Mouse (Mus musculus): ENCODE measurements around the gene Rhov.

Gene Rhov

DNA sequence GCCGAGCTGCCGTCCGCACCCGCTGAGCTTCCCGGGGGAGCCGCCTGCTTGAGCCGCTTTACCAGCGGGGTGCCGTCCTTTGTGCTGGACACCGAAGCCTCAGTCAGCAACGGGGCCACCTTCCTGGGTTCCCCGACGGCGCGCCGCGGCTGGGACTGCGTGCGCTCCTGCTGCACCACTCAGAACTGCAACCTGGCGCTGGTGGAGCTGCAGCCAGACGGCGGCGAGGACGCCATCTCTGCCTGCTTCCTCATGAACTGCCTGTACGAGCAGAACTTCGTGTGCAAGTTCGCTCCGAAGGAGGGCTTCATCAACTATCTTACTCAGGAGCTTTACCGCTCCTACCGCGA is 33.2 kb downstream of the Rhov start:
- no peak for DNase-seq (ENCODE audit: low read depth, low spot score)

DNA sequence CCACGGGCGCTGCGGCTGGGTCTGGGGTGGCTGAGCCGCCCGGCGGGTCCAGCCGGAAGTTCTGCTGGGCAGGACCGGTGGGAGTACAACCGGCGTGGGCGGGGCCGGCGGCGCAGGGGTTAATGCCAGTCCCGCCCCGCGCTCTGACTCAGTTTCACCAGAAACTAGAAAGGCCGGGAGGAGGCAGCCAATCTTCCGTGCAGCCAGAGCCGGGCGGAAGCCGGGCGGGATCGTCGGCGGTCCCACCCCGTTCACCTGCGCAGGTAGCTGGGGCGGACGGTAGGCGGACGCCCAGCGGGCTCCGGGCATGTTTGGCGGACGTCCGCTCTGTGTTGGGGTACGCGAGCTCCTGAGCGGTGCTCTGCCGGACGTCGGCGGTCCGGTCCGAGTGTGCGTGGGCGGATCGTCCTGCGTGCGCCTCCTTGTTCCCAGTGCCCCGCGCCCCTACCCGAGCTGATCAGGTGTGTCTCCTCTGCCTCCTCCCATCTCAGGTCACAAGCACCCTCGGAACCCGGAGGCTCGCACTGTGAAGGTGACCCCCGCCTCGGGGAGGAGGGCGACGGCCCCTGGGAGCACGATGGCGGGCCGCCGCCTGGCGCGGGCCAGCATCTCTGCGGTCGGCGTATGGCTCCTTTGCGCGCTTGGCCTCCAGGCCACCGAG is 33.7 kb downstream of the Rhov start, which contains the start of gene Spint1:
Gene Spint1, plus strand, starts transcription at position 153 of the 661 bp plus-strand sequence.
- no peak for DNase-seq (ENCODE audit: low read depth, low spot score)

DNA sequence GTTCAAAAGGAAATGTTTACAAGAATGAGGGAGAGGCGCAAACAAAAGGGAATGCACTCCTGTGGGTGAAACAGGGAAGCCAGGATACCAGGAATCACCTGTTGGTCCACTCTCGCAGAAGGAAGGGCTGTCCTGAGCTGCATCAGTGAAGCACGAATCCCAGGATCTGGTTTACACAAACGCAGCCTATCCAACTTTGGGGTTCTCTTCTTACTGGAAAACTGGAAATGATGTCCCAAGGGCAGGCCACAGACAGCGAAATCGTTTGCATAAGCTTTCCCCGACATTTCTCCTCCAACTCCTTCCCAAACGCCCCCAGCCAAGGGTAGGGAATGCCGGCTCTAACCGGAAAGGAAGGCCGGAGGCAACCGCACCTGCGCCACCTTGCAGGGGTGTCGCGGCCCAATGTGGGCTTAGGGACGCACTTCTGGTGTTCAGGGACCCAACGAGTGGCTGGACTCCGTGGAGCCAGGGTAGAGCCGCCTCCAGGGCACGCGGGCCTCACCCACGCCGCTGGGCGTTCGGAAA is 34.3 kb downstream of the Rhov start:
- DNase-seq (ENCODE audit: low read depth, low spot score): no peak

DNA sequence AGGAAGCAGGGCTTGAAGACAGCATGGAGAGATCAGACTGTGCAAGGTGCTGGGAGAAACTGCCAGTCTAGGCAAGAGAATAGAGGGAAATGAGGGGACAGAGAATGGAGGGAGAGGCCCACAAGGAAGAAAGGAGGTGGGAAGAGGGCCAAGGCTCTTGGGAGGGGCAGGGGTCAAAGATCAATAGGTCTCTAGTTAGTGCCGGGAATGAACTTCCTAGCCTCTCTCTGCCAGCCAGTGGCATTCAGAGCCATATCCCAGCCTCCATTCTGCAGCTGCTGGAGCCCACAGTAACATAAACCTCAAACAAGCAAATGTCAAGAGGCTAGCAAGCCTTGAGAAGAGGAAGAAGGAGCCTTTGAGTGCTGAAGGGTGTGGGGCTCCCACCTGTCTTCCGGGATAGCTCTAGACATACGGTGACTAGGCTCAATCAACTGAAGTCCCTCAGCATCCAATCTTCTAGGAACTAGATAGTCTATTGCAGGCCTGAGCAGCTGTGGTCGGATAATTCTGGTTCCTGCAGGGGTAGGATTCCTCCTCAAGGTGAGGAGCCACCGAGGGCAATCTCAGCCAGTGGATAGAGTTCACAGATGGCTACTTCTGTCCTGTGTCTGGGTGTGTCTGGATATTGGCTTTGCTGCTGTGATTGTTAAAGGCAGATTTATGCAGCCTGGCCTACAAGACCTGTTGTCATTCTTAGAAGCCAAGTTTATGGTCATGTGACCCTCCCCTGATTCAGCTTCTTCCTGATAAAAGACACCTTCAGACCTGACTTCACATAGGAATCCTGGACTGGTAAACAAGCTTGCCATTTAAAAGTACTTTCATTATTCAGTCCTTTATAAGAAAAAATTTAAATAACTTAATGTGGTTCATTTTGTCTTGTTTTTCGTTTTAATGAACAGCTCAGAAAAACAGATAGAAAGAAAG is 41.0 kb downstream of the Rhov start, which contains the start of gene Ppp1r14d:
Gene Ppp1r14d, minus strand, starts transcription at position 132 of the 930 bp plus-strand sequence.
- no peak for DNase-seq (ENCODE audit: low read depth, low spot score)

All from A20 (cell line).